Mouse (Mus musculus): ENCODE measurements at regions not wholly inside any gene's neighbourhood (a gene's known extent, or its start where the extent isn't known, plus 50 kb on each side); places are given as distances from the start of the nearest gene placed in this dataset.

DNA sequence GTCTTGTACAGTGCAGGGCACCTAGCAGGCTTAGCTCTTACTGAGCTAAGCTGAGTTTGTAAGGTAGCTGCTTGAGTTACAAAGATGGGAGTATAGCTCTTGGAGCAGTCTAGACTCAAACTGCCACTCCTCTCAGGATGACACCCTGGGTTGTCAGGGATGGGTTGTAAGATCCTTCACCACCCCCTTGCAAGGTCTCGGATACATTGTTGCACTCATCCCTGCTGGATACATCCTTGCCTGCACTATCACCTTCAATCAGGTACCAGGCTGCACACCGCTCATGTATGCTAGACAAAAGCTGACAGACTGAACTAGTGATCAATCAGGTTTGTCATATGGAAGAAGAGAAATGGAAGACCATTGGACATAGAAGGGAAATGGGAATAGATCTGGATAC, 390.4 kb upstream of the Trpc7 start:
- DNase-seq (ENCODE audit: low spot score in 2 of 2), result no peak

DNA sequence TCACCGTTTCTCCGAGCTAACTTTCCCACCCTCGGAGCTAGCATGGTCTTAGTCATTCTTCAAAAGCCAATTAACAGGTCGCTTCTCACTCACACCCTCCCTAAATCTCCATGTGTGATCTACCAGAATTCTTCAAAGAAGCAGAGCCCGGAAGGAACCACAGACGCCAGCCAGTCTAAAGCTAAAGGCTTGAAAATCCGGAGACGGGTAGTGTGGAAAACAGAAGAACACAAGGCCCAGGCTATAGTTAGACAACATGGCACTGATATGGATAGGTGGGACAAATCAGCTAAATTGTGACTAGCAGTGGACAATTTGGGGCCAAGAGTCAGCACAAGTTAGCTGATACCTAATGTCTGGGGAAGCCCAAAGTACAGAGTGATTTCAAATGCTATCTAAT, 387.0 kb upstream of the Trpc7 start:
- no peak for DNase-seq (ENCODE audit: low spot score in 2 of 2)

DNA sequence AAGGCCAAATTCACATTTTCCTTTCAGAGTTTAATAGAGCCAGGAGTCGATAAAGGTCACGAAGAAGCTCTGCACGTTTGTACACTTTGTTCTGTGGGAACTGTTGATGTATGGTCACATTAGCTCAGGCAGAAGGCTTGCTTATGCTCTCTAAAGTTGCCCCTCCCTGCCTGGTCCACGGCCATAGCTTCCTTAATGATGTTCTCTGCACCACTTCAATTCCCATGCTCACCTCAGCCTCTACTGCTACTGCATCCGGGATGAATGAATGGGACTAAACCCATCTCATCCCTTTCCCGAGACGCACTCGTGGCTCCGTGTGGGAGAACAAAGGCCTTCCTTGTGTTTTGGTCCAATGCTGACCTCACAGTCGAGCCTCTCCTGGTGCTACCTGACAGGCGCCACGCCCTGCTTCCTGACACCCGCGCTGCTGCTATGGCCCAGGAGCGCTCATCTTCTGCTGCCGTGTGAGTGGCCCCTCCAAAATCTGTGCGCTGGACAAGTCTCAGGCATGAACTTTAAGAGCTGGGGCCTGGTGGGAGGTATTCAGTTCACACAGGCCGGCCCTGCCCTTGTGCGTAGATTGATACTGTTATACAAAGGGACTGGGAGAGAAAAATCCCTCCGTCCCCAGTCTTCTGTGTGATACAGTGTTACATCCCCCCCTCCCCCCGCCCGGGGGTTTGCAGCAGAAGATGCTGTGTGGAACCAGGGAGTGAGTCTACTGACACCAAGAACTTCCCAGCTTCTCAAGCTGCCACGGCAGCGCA, 386.3 kb upstream of the Trpc7 start:
- no peak for DNase-seq (ENCODE audit: low spot score in 2 of 2)

DNA sequence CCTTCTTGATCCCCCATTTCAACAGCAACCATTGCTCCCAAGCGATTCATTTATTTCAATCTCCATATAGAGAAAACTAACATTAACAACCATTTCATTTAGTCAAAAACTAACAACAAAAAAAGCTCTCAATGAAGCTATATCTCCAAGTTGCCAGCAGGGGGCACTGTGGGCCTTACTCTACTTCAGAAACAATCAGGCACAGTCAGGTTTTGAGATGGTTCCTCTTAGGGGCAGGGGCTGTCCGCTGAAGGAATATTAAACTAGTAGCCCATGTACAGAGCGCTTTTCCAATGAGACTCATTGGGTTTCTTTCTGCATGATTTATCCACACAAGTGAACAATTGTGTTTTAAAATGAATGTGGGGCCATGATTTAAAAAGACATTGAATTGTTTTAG, 385.7 kb upstream of the Trpc7 start:
- no peak for DNase-seq (ENCODE audit: low spot score in 2 of 2)

DNA sequence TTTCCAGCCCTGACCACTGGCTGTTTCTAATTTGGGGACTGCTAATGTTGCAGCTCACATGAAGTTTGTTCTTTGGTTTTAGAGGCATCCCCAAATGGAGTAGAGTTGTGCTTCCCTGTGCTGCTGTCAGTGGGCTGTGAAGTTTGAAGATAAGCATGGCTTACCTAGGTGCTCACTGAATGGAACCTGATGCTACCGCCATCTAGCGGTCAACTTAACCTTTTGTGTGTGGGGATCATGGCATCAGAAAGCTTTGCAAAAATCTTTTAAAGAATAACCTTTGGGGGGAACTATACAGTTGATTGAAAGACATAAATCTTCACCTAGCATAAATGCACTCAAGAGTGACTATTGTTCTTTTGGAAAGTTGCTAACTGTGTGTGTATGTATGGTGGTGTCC, 382.8 kb upstream of the Trpc7 start:
- no peak for DNase-seq (ENCODE audit: low spot score in 2 of 2)

DNA sequence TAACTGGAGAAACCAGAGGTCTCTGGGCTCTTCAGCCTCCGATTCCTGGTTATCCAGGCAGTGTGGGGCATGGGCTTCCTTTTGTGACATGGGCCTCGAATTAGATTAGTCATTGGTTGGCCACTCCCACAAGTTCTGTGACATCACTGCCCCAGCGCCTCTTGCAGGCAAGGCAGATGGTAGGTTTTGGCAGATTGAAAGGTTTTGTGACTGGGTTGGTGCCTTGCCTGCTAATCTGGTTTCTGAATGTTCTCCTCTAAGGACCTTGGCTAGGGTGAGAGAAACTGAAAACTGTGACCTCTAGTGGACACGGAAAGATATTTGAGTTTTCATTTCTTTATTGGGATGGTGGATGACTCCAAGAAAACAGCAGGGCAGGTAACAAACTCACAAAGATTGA, 381.3 kb upstream of the Trpc7 start:
- no peak for DNase-seq (ENCODE audit: low spot score in 2 of 2)

DNA sequence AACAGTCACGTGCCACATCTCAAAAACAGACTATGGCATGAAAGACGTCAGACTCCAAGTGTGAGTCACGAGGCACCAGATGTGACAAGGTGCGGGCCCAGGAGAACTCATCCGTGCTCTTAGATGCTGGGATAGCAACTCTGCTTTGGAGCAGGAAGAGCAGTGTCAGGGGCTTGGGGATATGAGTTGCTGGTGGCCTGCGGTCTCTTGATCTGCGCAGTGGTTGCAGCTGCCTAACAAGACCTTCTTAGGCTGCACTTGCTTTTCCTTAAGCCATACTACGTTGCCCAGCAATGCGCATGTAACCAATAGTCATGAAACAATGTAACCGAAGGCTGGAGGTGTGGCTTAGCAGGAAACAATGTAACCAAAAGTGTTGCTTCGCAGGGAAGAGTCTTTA, 380.1 kb upstream of the Trpc7 start:
- DNase-seq (ENCODE audit: low spot score in 2 of 2), result no peak

DNA sequence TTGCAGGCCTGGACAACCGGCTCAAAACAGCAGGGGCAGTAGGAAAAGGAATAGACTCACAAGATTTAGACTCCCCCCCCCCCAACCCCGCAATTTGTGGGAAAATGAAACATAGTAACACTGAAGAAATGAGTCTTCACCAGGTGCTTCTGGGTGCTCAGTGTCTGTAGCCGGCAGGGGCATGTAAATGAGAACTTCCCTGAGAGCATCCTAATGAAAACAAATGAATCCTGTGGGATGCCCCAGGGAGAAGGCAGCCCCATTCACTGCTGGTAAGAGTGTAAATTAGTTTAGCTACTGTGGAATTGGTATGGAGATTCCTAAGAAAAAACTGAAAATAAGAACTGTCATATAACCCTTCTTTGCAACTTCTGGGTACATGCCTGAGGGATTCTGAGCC, 377.8 kb upstream of the Trpc7 start:
- no peak for DNase-seq (ENCODE audit: low spot score in 2 of 2)

DNA sequence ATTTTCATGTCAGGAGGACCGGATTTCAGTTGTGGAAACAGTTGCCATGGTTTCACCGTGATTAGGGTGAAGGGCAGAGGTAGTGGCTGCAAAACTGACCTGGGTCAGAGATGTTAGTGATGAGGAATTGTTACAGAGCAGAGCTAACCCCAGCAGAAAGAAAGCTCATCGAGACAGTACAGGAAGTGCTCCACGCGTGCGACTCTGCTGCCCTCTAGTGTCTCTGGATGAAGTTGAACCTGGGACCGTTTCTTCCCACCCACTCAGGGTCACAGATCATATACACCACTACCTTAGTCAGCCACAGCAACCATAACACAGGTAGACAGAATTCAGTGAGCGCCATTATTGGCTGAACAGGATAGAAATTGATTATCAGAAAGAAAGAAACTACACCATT, 373.8 kb upstream of the Trpc7 start:
- no peak for DNase-seq (ENCODE audit: low spot score in 2 of 2)

DNA sequence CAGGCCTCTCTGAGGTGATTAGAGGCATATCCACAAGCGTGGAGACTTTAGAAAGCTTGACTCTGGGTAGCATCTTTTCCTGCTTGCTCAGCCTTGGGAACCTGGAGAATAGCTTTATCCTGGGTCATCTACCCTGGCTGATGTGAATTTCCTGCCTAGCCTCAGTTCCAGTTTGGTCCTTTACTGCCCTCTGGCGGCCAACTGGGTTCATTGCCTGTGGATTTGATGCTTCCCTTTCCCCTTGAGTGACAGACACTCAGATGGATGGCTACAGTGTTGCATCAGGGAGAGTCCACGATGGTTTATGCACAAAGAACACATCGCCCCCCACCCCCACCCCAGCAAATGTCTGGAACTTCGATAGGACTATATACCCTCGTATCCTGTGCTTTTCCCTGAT, 364.1 kb upstream of the Trpc7 start:
- peak; percentile 65 to 67 for DNase-seq (ENCODE audit: low spot score in 2 of 2)

DNA sequence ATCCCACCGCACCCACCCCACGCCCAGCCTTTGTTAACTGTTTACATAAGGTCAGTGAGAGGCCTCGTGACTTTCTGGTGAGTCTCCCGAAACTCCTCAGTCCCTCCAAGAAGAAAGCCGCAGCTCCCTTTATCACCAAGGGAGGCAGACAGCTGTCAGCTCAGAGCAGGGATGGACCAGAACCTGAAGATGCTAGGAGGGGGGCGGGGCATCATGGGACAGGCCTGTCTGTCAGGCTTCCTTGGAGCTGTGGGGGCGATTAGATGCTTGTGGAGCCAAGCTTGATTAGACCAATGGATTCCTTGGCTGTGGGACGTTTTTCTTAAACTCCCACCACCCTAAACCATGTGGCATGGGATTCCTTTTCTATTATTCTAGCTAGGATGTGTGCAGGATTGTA, 363.7 kb upstream of the Trpc7 start:
- DNase-seq (ENCODE audit: low spot score in 2 of 2), result no peak

DNA sequence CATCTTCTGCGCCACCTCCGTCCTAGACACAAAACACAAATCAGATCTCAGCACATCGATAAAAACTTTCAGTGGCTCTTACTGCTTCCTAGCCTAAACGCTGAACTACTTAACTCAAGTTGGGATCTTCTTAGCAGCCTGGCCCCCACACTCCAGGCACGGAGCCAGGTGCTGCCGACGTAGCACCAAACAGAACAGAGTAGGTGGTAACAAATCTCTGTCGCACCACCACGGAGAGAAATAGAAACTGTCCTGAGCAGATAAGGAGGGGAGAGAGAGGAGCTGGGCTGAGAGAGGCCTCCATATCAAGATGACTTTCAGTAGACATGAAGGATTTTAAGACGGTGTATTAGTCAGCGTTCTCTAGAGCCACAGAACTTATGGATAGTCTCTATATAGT, 360.1 kb upstream of the Trpc7 start:
- no peak for DNase-seq (ENCODE audit: low spot score in 2 of 2)

DNA sequence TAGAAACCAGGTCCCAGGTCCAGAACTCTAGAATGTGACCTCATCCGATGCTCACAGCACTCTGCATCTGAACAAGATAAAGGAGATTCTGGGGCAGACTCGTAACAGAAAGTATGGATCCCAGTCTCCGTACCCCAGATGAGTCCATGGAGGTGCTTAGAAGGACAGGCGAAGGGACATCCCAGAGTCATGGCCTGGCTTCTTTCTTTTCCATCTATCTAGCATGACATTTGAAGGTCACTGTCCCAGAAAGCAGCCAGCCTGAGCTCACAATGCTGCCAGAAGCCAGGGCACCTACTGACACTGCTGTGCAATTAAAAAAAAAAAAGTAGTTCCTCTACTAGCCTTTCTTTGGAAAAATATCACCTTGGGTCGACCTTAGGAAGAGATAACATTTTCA, 354.1 kb upstream of the Trpc7 start:
- no peak for DNase-seq (ENCODE audit: low spot score in 2 of 2)

DNA sequence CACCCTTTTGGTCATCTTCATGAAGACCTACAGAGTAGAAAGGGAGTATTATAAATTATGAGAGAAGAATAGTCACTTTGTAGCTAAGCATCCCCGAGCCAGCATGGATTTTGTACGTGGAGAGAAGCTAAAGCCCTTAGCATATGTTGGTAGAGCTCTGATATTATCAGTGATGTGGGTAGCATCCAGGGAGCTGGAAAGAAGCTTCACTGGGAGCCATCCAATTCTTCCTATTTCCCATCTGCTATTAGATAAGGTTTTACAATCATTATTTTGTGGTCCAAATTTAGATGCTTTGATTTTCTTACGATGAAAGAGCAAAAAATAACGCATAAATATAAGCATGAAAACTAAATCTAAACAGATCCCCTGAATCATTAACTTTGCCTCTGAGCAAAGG, 353.6 kb upstream of the Trpc7 start:
- DNase-seq (ENCODE audit: low spot score in 2 of 2), result no peak

DNA sequence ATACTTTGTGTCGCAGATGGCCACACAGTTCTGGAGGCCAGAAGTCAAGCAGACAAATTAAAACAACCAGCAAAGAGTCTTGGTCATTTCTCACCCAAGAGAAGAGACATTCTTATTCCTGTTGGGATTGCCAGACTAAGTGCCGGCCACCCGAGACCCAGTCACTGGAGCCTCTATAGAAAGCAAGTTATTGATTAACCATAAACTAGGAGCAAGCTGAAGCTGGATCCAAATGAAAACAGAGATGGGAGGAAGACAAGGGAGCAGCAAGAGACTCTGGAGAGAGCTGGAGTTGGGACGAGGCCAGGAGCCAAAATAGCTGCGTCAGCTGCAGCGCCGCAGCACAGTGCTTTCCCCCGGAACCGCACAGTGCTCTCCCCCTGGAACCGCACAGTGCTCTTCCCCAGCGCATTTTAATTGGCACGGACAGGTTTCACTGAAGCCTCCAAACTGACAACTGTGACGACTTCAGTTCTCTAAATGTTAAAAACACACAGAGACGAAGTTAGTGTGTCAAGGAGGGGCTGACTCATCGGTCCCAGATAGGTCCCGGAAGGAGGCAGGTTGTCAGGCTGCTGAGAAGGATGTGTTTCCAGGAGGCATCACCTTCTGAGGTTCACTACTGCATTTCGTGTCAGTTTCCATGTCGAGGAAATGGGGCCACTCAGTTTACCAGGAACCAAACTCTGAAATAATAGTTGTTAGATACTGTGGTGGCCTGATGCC, 350.6 kb upstream of the Trpc7 start:
- DNase-seq (ENCODE audit: low spot score in 2 of 2), result no peak

DNA sequence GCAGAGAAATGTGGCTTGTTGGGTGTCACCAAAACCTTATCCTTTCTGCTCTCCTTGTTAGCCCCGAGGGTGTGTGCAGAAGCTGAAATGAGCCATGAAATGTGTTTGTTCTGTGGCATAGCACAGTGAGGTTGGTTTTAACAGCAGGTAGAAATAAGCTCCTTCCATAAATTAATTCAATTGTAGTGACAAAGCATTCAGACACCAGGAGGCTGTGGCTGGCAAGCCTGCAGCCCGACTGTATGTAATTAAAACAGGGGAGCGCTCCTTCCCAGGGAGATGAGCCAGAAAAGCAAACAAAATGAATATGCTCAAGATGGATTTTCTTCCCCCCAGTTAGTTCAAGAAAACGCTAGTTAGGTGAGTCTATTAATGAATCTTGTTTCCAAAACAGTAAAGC, 341.1 kb upstream of the Trpc7 start:
- DNase-seq (ENCODE audit: low spot score in 2 of 2), result no peak

DNA sequence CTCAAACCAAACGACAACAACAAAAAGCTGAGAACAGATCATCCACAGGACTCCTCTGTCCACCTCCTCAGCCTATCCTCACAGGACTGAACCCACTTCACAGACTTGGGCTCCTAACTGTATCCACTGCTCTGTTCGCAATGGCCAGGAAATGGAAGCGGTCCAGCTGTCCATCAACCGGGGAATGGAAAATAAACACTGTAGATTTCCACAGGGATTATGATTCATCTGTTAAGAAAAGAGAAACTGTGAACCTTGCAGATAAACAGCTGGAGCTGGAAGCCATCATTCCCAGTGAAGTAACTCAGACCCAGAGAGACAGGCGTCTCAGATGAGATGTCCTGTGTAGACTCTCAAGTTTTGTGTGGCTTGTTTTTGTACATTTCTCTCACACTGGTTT, 340.4 kb upstream of the Trpc7 start:
- no peak for DNase-seq (ENCODE audit: low spot score in 2 of 2)

DNA sequence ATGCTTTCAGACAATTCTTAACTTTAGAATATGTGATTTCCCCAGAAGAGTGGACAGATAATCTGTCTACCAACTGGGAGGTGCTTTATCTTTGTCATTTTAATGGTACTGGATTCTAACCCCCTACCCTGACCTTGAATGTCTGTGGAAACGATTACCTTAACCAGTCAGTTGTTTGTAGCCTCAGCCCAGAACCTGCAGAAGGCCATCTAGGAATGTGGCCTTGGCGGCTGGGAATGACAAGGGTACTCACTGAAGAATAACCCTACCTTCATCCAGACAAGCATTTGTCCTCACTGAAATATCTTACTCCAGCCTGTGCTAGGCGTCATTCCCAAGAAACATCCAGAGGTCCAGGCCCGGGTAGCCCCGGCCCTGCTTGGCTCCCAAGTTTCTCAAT, 337.1 kb upstream of the Trpc7 start:
- DNase-seq (ENCODE audit: low spot score in 2 of 2), result no peak

DNA sequence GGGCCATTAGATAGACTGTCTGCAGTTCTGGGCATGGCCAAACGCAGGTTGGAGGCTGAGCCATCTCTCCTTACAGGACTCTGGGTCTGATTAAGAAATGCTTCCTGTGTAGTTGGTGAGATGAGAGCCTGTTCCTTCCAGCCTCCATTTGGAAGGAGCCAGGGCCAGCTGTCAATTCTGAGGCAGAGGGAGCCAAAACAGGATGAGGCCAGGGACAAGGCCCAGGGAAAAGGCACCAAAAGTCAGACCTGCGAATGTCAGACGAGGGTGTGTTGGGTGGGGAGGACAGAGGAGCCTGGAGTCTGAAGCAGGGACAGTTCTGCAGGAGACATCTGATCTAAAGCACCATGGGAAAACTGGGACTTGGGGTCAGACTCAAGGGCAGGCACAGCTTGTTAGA, 335.9 kb upstream of the Trpc7 start:
- DNase-seq (ENCODE audit: low spot score in 2 of 2), result no peak

DNA sequence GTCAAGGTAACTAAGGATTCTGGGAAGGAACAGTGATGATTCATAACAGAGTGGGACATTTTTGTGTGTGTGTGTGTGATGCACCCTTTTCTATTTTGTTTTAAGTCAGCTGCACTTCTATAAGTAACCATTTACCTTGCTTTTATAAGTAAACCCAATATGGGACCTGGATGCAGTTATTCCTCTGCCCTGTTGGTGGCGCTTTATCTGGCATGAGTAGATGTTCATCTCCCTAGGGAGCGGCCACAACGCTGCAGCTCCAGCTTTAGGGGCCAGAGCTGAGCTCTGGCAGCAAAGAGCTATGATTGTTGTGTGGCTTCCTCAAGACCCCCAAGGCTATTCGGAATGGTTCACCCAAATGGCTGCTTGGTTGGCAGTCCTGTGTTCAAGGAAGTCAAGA, 334.5 kb upstream of the Trpc7 start:
- no peak for DNase-seq (ENCODE audit: low spot score in 2 of 2)

DNA sequence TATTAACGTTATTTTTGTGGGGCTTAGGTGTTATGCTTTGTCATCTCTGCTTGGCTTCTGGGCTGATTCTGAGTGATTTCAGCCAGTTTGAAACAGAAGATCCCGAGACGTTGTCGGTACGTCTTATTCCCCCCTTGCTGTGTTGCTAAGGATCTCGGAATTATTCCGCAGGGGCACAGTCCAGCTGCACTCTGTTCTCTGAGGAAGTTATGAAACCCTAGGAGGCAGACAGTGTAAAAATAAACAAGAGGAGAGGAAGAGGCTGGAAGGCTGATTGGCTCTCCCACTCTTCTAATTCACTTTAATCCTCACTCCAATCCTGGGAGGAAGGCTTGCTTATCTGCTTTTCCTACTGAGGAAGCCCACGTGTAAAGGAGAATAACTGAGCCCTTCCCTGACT, 325.3 kb upstream of the Trpc7 start:
- DNase-seq (ENCODE audit: low spot score in 2 of 2), result no peak

DNA sequence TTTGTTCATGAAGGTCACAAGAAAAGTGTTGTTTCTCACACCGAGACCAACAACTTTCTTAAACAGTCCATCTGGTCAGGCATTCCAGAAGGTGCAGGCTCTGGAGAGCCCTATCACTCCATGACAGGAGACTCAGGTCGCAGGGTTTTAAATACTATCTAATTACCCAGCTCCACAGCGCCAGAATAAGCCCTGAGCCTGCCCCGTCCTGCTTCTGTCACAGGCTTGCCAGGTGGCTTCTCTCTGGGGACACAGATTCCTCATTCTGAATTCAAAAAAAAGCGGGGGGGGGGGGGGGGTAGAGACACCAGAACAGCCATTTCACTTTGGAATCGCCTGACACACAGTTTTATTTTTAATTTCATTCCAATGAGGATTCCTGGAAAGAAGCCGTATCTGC, 320.4 kb upstream of the Trpc7 start:
- no peak for DNase-seq (ENCODE audit: low spot score in 2 of 2)

DNA sequence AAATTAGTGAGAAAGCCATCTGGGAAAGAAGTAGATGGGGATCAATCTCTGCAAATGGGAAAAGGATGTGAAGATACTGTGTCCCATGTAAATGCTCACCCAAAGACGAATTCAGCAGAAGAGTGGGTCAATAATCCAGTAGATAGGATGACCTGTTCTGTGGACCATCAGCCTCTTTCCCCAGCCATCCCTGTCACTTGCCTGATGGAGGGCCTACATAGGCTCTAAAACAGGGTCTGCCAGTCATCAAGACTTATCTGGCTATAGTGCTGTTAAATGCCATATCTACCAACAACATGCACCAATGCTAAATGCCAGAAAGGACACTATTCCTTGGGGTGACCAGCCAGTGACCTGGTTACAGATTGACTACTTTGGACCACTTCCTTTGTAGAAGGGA, 316.5 kb upstream of the Trpc7 start:
- DNase-seq (ENCODE audit: low spot score in 2 of 2), result no peak

DNA sequence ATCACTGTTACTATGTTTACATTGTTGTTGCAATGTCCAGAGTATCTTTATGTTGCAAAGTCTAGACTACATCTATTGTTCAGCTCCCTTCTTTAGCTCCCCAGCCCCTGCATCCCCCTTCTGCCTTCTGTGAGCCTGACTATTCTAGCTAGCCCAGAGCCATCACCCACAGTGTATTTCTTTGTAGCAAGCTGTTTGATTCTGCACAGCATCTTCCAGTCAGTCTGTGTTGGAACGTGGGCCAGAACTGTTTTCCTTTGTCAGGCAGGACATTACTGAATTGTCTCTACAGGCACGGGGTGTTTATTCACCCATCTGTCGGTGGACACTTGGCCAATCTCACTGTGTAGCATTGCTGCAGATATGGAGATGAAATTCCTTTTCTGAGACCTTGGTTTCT, 295.4 kb upstream of the Trpc7 start:
- no peak for DNase-seq (ENCODE audit: low spot score in 2 of 2)
